Mouse (Mus musculus): ENCODE data around the gene Lrrc4. TPM values are rescaled to one million over a fixed set of nuclear protein-coding genes. Genes with fewer than 3 reads are reported as not detected.

Gene Lrrc4
- total RNA-seq, 2 experiments from 2014 or later: 0.07 TPM; not detected in 1

DNA sequence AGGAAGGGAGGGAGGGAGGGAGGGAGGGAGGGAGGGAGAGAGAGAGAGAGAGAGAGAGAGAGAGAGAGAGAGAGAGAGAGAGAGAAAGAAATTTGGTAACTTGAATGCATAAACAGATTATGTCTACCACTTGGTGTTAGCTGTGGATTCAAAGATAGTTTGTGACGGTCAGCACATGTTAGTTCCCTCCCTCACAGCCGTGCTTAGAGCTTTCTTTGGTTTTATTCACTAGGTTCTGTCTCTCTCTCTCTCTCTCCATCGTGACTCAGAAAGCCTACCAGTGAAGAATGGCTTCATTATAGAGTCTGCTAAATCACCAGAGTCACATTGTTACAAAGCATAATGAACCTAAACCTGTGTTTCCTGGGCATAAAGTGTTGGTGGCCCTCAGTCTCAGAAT is 146.5 kb downstream of the Lrrc4 start:
- no peak for ATAC-seq (ENCODE audit: poor library complexity, severe bottlenecking)

DNA sequence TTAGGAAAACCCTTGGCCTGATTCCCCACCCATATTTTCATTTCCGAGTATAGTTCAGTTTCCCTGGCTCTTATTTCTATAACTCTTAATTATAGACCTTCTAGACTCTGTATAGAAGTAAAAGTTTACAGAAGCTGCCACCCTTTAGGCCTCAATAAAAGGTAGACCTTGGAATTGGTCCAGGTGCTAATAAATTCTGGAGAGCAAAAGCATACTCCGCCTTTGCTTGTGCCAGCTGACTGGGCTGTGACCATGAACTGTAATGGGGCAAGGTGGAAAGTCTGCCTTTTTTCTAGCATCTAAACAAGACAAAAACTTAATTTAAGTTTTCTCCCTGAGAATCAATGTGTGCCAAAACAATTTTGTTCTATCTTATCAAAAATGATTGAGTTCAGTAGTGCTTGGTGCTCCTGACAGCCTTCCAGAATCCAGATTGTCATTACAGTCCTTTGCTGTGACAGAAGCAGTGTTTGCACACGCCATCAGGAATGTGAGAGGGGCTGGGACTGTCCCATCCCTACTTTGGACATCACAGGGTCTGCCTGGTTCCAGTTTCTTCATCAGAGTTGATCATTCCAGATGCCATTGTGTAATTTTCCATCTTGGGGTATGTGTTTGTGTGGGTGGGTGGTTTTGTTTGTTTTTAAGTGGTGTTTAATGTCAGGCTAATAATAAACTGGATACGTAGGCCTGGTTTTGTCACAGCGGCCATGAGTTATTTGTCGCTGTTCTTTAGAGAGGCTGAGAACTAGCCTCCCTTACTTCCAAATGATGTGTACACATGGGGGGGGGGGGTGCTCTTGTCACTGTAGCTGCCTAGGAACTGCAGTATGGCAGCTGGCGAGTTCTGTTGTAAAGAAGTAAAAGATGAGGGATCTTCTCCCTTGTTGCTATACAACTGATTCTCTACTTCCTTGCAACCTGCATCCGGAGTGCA is 149.8 kb downstream of the Lrrc4 start:
- no peak for ATAC-seq (ENCODE audit: poor library complexity, severe bottlenecking)

DNA sequence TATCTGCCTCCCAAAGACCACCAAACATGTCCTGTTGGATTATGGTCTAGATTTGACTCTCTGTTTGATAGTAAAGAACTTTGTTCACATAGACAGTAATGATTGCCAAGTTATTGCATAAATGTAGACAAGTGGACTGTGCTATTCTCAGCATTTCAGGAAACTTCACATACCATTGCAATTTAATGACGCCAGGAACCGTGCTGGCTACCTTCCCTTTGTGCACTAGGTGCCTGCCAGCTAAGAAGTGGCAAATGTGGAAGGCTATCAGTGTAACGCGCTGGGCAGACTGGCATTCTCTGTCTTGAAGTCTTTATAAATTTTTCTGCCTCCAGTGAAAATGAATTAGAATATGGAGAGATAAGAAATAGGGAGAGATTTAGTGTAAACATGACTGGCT is 151.0 kb downstream of the Lrrc4 start:
- ATAC-seq (ENCODE audit: poor library complexity, severe bottlenecking): no peak

DNA sequence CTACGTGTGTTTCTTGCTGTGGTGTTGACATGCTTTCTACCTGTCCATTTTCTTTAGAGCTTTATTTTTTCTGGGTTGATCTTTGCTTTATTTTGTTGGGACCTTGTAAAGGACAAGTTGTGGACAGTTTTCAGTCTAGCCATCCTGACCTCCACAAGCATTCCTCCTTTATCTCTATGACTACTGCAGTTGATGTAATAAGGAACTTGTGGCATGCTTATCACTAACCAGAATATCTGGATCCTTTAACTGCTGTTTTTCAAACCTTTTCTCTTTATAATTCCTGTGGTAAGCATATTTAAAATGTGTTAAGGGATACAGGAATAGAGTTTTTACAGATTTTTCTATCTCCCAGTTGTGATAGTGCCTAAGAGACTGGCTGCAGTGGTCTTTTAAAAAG is 152.7 kb downstream of the Lrrc4 start:
- ATAC-seq (ENCODE audit: poor library complexity, severe bottlenecking): no peak

DNA sequence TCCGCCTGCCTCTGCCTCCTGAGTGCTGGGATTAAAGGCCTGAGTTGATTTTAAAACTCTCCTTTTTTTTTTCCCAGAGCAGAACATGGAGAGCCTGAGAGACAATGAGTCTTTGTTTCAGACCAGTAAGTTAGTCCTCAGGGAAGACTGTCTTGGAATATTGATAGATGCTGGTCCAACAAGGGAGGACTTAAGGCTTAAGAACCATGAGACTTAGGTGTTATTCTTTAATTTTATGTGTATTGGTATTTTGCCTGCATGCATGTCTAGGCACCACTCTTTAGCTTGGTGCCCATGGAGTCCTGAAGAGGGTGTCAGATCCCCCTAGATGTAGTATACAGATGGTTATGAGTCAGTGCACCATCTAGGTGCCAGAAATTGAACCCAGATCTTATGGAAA is 156.9 kb downstream of the Lrrc4 start:
- no peak for ATAC-seq (ENCODE audit: poor library complexity, severe bottlenecking)

DNA sequence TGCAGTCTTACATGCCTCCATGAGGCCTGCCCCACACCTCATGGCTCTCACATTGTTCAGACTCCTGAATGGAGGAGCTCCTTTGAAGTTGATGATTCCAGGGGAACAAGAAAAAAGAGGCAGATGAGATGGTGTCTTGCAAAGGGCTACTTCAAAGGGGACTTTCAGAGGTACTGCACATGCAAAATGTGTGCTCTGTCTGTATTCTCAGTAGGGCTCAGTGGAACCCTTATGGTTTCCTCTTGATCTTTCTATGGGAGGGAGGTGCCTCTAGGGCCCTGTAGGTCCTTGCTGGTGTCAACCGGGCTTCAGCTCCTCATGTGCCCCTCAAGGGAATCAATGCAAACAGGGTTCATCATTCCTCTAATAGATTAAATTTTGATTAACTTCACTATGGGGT is 159.2 kb downstream of the Lrrc4 start:
- ATAC-seq (ENCODE audit: poor library complexity, severe bottlenecking): no peak

DNA sequence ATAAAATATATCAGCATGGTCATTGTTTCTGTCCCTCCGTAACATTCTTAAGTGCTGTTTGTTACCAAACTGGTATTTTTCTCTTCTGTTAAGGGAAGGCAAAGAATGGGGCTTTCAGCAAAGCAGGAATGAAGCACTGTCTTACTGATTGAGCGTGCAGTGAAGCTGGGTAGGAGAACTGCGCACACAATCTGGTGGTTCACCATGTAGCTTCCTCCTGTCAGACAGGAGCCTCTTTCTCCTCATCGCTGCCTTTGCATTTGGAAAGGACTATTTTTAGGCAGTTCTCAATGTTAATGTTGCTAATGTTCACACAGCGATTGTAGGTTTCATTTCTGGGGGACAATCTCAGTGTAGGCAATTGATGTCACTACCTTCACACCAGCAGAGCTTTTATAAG is 162.3 kb downstream of the Lrrc4 start:
- no peak for ATAC-seq (ENCODE audit: poor library complexity, severe bottlenecking)

DNA sequence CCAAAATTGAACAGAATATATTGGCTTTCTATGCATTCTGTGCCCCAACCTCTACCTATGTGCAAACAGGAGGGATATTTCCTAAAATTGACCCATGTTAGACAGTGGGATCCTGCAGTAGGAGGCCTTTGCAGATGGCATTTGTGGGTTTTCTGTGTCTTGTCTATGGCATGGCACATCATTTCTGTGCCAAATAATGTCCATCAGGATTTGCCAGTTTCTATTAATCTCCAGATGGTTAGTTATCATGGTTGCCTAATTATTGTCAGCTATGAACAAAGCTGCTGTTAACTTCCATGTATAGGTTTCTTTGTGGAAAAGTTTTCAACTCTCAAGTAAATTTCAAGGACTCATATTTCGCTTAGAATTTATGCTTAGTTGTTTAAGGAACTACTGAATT is 164.0 kb downstream of the Lrrc4 start:
- no peak for ATAC-seq (ENCODE audit: poor library complexity, severe bottlenecking)

DNA sequence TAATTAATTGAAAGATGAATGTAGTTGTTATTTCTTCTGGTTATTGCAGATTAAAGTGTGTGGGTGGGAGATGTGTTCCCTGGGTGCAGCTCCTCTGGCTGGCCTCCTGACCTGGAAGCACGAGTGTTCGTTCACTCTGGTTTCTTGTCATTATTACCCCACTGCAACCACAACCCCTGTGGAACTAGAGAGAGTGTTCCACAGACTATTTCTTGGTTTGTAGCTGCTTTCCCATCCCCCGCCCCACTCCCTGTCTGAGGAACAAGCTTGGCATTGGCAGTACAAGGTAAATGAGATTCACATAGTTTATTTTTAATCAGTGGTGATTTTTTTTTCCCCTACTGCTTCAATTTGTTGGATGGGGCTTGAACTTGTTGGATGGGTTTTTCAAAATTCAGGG is 166.8 kb downstream of the Lrrc4 start:
- no peak for ATAC-seq (ENCODE audit: poor library complexity, severe bottlenecking)

DNA sequence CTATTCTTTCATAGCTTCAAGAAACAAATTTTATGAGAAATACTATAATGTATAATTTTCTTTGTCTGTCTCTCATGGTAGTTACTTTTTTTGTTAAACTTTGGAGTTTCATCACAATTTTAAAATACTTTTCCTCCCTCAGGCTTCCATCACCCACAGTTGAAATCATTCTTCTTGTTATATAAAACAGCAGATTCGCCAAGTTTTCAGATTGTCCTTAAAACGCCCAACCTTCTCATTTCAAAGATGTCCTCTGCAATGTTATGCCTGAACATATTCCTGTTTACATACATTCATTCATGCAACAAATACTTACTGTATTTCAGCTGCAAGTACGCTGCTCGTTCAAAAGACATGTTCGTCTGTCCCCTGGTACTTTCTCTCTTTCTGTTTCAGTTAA is 167.9 kb downstream of the Lrrc4 start:
- no peak for ATAC-seq (ENCODE audit: poor library complexity, severe bottlenecking)

DNA sequence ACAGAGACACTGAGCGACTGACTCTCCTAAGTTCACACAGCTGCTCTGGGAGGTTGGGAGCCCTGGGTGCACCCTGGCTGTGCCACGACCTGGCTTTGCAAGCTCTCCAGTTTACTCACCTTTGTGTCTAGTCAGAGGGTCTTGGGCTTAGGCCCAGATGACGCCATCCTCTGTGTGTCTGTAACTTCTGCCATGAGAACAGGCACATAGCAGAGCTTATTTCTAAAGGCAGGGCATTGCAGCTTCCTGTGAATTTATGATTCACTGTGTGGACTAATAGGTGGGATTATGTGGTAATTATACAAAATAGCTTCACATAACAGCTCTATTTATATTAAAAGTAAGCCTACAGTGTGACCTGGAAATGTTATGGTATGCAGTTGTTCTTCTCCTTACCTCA is 168.5 kb downstream of the Lrrc4 start:
- no peak for ATAC-seq (ENCODE audit: poor library complexity, severe bottlenecking)

DNA sequence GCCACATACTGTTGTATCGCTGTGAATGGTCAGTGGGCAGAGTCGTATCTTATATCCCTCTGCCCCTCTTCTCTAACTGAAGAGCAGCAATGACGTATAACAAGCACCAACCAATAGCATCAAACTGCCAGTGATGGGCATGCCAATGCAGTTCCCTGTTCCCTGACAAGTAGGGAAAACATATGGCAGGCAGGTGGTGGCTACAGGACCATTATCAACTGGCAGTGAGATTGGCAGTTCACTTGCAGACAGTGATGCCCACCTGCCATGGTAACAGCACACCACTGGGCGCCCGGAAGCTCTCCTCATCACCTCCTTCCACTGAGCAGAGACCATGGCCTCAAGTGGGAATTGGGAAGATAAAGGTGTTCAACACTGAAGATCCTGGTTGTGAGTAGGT is 175.0 kb downstream of the Lrrc4 start:
- ATAC-seq (ENCODE audit: poor library complexity, severe bottlenecking): no peak

DNA sequence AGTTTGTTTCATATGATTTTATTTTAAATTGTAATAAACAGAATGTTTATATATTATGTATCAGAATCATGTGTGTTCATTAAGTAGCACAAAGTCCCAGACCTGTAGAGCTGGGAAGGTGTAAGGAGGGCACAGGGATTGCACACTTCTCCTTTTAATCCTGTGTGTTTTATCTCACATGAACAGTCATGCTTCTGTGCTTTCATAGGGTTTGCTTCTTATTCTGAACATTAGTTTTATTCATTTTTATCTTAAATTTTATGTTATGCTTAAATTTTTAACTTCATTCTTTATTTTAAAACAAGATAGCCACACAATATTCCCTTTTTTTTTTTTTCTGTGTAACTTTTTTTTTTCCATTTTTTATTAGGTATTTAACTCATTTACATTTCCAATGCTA is 186.3 kb downstream of the Lrrc4 start:
- no peak for ATAC-seq (ENCODE audit: poor library complexity, severe bottlenecking)

DNA sequence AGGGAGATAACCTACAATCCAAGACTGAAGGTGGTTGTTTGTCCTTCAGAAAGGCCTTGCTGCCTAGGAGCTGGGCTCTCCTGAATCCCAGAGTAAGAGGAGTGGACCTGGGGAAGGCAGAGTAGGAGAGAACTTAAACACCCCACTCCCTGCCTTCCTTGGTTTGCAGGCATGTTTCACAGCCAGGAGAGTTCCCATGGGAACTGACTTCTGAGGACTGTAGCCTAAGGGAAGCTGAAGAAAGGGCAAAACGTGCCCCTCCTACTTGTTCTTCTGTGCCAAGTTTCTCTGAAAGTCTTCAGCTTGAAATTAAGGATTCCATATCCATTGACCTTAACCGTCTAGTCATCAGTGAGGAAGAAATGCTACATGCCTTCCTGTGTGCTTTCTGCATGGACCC is 188.6 kb downstream of the Lrrc4 start:
- no peak for ATAC-seq (ENCODE audit: poor library complexity, severe bottlenecking)

DNA sequence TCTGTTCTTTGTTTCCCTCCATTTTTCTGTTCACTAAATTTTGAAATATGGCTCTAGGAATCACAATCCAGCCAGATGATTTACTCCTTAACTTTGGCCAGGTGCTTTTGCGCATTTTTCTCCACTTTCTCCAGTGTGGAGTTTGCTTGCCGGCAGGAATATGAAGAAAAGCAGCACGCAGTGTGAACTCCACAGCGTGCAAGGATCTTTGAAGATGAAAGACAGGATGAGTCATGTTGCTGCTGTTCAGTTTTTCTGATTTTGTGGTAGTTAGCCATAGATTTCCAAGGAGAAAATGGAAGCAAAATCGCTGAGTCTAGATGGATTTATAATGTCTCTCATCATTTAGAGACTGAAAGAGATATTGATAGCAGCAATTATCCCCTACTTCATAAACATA is 191.5 kb downstream of the Lrrc4 start:
- no peak for ATAC-seq (ENCODE audit: poor library complexity, severe bottlenecking)

DNA sequence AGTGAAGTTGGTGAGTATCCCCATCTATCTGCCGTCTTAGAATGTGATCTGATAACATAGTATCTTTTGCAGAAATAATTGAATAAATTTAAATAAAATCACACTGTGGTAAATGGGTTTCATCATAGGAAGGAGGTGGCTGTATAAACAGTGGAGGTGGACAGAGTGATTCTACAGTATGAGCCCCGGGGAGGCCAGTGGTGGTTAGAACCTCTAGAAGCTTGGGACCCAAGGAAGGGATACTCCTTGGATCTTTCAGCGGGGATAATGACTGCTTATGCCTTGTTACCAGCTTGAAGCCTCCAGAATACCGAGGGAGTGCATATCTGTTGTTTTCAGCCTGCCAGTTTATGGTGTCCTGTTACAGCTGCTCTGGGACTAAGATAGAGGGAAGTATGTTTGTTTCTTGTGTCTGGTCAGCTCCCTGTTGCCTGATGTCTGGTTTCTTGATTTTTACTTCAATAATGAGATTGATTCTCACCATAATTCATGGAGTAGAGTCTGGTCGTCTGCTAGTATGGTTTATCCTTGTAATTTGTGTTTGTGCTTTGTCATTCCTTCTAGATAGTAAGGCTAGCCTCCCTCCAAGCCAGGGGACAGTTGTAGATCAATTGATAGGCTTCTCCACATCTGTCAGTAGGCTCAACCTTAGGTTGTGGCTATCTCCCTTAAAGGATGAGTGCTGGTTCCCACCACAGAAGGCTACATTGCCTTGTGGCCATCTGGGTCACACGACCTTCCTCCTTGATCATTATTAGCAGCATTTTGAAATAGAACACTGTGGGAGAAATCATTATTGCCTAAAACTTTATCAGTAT is 195.8 kb downstream of the Lrrc4 start:
- ATAC-seq (ENCODE audit: poor library complexity, severe bottlenecking): no peak

DNA sequence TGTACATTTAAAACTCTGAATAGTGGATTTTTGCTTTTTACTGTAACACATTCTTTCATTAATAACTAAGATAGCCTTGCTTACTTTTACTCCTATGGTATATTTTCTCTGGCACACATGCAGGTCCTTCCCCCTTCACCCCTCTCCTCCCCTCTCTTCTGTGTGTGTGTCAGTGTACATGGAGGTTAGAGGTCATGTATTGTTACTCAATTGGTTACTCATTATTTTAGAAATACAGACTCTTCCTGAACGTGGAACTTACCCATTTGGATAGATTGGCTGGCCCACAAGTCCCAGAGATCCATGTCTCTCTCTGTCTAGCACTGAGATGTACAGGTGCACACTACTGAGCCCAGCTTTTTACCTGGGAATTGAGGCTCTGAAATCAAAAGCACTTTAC is 196.5 kb downstream of the Lrrc4 start:
- no peak for ATAC-seq (ENCODE audit: poor library complexity, severe bottlenecking)

DNA sequence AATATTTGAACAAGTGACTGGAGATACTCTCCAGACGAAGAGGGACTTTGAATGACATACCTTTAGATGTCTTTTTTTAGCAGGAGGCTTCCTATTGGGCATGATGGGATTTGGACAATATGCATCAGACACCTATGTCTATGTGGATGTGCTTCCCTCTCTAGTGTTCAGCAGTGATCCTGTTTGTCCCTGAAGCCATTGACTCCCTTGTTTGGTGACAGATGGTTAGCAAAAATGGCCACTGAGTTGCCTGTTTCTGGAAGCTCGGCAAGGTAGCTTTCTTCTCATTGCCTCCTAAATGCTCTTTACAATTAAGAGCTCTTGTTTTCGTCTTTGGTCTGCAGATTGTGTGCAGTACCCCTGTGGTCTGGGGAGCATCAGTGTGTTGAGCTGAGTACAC is 197.9 kb downstream of the Lrrc4 start:
- no peak for ATAC-seq (ENCODE audit: poor library complexity, severe bottlenecking)

DNA sequence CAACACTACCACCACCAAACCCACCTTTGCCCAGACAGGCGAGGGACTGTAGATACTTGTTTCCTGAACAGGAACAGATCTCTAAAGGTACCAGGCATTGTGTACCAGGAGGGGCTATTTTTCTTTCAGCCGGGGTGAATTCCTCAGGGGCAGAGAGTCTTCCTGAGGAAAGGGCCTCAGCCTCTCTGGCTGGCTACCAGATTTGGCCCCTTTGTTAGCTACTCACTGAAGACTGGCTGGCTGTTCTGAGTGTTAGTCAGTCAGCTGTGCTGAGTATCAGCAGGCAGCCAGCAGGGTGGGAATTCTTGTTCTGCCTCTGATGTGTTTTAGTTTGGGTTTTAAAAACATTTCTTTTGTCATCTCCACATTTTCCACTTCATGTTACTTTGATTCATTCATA is 198.4 kb downstream of the Lrrc4 start:
- no peak for ATAC-seq (ENCODE audit: poor library complexity, severe bottlenecking)

DNA sequence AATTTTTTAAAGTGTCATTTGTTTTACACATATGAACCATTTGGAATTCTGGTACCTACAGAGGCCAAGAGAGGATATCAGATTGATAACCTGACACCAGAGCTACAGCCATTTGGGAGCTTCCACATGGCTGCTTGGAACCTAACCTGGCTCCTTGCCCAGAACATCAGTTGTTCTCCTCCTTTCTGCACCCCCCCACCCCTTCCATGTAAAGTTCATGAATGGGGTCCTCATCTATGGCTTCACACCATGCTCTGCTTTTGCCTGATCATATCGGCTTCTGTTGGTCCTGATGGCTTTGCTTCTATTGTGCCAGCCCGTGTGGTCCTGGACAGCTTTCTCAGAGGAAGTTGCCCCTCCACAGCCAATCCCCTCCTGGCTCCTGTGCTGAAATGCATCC is 200.6 kb downstream of the Lrrc4 start:
- no peak for ATAC-seq (ENCODE audit: poor library complexity, severe bottlenecking)

DNA sequence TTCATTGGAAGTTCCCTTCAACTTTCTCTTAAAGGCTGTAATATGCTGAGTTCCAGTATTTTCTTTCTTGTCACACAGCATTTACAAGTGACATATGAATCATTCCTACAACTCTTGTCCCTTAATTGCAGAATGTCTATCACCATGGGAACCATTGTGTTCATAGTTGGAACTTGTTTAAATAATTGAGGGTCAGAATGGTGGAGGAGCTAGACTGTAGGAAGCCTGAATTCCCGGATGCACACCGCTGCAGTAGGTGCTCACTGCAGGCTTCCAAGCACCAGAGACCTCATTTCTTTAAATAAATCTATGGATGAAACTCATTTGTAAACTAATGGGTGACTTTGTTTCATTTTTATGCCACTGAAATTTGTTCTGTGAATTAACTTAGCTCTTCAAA is 201.7 kb downstream of the Lrrc4 start:
- ATAC-seq (ENCODE audit: poor library complexity, severe bottlenecking): no peak

DNA sequence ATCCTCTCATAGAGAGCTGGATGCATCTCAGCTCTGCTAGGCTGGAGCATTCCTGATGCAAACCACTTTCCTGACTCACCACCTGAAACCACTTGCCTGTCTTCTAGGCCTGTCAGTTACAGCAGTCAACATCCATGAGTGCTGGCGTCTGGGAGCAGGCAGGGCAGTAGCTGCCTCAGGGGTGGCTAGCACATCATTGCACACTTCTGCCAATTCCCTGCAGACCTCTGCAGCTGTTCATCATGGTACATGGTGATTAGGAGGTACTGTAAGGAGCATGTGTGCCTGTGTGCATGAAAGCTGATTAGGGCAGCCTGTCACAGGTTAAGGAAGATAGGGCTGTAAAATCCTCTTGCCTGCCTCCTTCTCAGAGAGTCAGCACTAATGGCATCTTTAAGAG is 203.1 kb downstream of the Lrrc4 start:
- peak; percentile 35 for ATAC-seq (ENCODE audit: poor library complexity, severe bottlenecking)

Measured in megakaryocyte, adult 5-6 weeks (primary cell).